ENCODE assay signal across 8 mouse cellular contexts in the genomic region with DNA sequence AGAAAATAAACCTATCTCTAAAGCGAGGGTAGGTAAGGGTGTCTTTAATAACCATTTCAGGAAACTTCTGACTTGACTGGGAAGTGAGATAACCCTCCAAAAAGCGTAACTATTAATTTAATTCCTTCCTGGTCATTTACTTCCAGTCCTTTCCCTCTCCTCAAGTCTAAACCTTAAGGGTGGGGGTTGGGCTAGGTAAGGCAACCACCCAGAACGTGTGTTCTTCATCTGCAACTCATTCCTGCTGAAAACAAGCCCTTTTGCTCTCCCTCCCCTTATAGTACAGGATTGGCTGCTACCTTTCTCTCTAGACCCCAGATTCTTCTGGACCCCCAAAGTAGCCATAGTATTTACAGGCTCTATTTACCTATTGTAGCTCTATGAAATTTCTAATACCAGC. TPM values are rescaled to one million over a fixed set of nuclear protein-coding genes. Genes with fewer than 3 reads are reported as not detected.
DNase-seq lines count a peak whose midpoint lies in the region; ATAC-seq and TF ChIP-seq lines count a peak whose summit lies in the region.

No protein-coding gene starts in this region.

- H3K4me1 ChIP-seq in hindbrain, postnatal 0 days (ENCODE audit: insufficient read depth, low read length) = no peaks in the 10 kb centered on the region
- H3K4me1 ChIP-seq in neural tube, embryonic 14.5 days (ENCODE audit: control insufficient read depth, insufficient read depth, low read length) = no peaks in the 10 kb centered on the region

- H3K9ac ChIP-seq in hindbrain, postnatal 0 days (replicated peaks; ENCODE audit: low read length) = peak overlapping the region; percentile 51
- H3K9ac ChIP-seq in neural tube, embryonic 14.5 days (replicated peaks; ENCODE audit: low read depth, low read length) = peak overlapping the region; percentile 37; the same call in 1 of the 2 replicates

- no peaks in the 10 kb centered on the region for H3K36me3 ChIP-seq in hindbrain, postnatal 0 days (ENCODE audit: insufficient read depth, low read length)
- H3K36me3 ChIP-seq in neural tube, embryonic 14.5 days (ENCODE audit: control insufficient read depth, insufficient read depth, low read length) = no peaks in the 10 kb centered on the region

- 14% methylated on average over 3 of the region's 3 CpGs for WGBS in hindbrain, postnatal 0 days
- WGBS in neural tube, embryonic 14.5 days = 9% methylated on average over 3 of the region's 3 CpGs

- no peak for DNase-seq in gastrocnemius, adult 2 months
- DNase-seq in gastrocnemius, adult 8-10 months (ENCODE audit: low spot score in 2 of 2) = no peak
- DNase-seq in thymus, postnatal 25 days = peak; percentile 1
- no peak for DNase-seq in thymus, postnatal 36 days
- peak; percentile 20 for DNase-seq in hindbrain, postnatal 0 days (ENCODE audit: low spot score)
- no peak for DNase-seq in gastrocnemius, postnatal 25 days
- DNase-seq in layer of hippocampus, adult 8-10 months (ENCODE audit: low spot score in 2 of 2) = no peak

- TF ChIP-seq CTCF in gastrocnemius, adult 2 months (IDR thresholded peaks at IDR 0.05) = no peak
- no peak for TF ChIP-seq CTCF in hindbrain, postnatal 0 days (IDR thresholded peaks at IDR 0.05; ENCODE audit: low read depth)

- H3K27ac ChIP-seq in gastrocnemius, adult 2 months = peak overlapping the region; percentile 82
- H3K27ac ChIP-seq in hindbrain, postnatal 0 days = peak overlapping the region; percentile 81
- peak overlapping the region; percentile 80 for H3K27ac ChIP-seq in neural tube, embryonic 14.5 days (ENCODE audit: low read depth, low read length)

- ATAC-seq in hindbrain, postnatal 0 days = no peak
- ATAC-seq in neural tube, embryonic 14.5 days (ENCODE audit: low read depth) = no peak

- peak overlapping the region; percentile 78 for H3K4me3 ChIP-seq in gastrocnemius, adult 2 months
- peak overlapping the region; percentile 44 for H3K4me3 ChIP-seq in hindbrain, postnatal 0 days (ENCODE audit: low read length)
- peak overlapping the region; percentile 42 for H3K4me3 ChIP-seq in neural tube, embryonic 14.5 days (ENCODE audit: low read depth, low read length)

- peak overlapping the region; percentile 58 for H3K4me2 ChIP-seq in hindbrain, postnatal 0 days (ENCODE audit: low read depth, low read length)
- H3K4me2 ChIP-seq in neural tube, embryonic 14.5 days (ENCODE audit: low read depth, low read length) = peak overlapping the region; percentile 50

- no peaks in the 10 kb centered on the region for H3K27me3 ChIP-seq in hindbrain, postnatal 0 days (ENCODE audit: insufficient read depth, low read length)
- no peaks in the 10 kb centered on the region for H3K27me3 ChIP-seq in neural tube, embryonic 14.5 days (ENCODE audit: control insufficient read depth, insufficient read depth, low read length)

- no peaks in the 10 kb centered on the region for H3K9me3 ChIP-seq in hindbrain, postnatal 0 days (ENCODE audit: low read length)
- H3K9me3 ChIP-seq in neural tube, embryonic 14.5 days (ENCODE audit: control insufficient read depth, low read length) = no peaks in the 10 kb centered on the region

- intact Hi-C loops in gastrocnemius, adult 2 months (cut with DNase I) = loop anchor here (5.0 to 10.0 kb wide), 2 partner anchors 97 to 324 kb away; a partner anchor contains a TSS

RNA-seq across cellular contexts. Expression of a gene that starts 0.8 kb away (rescaled TPM):
- 10 to 100 TPM; 37.0 to 49.5 TPM for total RNA-seq in gastrocnemius, adult 2 months (2021)
- total RNA-seq in gastrocnemius, adult 8-10 months (2022) = 10 to 100 TPM; 37.1 to 45.2 (median 43.2) TPM
- total RNA-seq in hindbrain, postnatal 0 days (2014; rRNA removed) = 125 and 130 TPM in 2 replicates
- polyA plus RNA-seq in hindbrain, postnatal 0 days (2015; fragmentation: Nextera tagmentation; extraction: Ambion mirVana) = 105 TPM in 2 replicates
- polyA plus RNA-seq in neural tube, embryonic 14.5 days (2014; fragmentation: Nextera tagmentation; extraction: Ambion mirVana) = 84.9 and 86.7 TPM in 2 replicates
- total RNA-seq in gastrocnemius, postnatal 25 days (2021) = 10 to 100 TPM; 33.0 to 37.1 TPM
- 100 to 1,000 TPM; 174 to 229 (median 202) TPM for total RNA-seq in layer of hippocampus, adult 8-10 months (2022)

RNA-seq across cellular contexts. Expression of a gene that starts 28.1 kb away (rescaled TPM):
- total RNA-seq in gastrocnemius, adult 2 months (2021) = 1 to 10 TPM; 1.3 to 2.1 TPM
- total RNA-seq in gastrocnemius, adult 8-10 months (2022) = 1 to 10 TPM; 1.4 to 2.5 (median 1.9) TPM
- 46.3 and 50.6 TPM in 2 replicates for total RNA-seq in hindbrain, postnatal 0 days (2014; rRNA removed)
- 12.4 and 12.7 TPM in 2 replicates for polyA plus RNA-seq in hindbrain, postnatal 0 days (2015; fragmentation: Nextera tagmentation; extraction: Ambion mirVana)
- polyA plus RNA-seq in neural tube, embryonic 14.5 days (2014; fragmentation: Nextera tagmentation; extraction: Ambion mirVana) = 15.9 and 16.3 TPM in 2 replicates
- total RNA-seq in gastrocnemius, postnatal 25 days (2021) = 1 to 10 TPM; 1.8 to 2.3 TPM
- 10 to 100 TPM; 16.3 to 19.4 (median 18.8) TPM for total RNA-seq in layer of hippocampus, adult 8-10 months (2022)

Comparison
In these comparisons a context has a peak if more than half of its experiments do, and no peak if none do; other contexts are left out.
1. DNase-seq: peak in thymus, postnatal 25 days (single experiment) and hindbrain, postnatal 0 days (single experiment); none in gastrocnemius, adult 2 months (single experiment), gastrocnemius, adult 8-10 months (0 of 2), thymus, postnatal 36 days (0 of 2), gastrocnemius, postnatal 25 days (single experiment) and layer of hippocampus, adult 8-10 months (0 of 2).
2. RNA of a gene that starts 28.1 kb away (total RNA-seq): 46.3 to 50.6 TPM in hindbrain, postnatal 0 days and 16.3 to 19.4 TPM in layer of hippocampus, adult 8-10 months; 1.4 to 2.5 TPM in gastrocnemius, adult 8-10 months, 1.8 to 2.3 TPM in gastrocnemius, postnatal 25 days and 1.3 to 2.1 TPM in gastrocnemius, adult 2 months; every median in the first group is over 4 times any median in the second.
3. Peak in every context shown above with its lines, with median percentiles within 50 percentile points of each other: H3K27ac ChIP-seq and H3K4me3 ChIP-seq.